Comparison of ENCODE assay signal across 14 mouse cellular contexts in genomic region chr7:19455819-19456495, GRCm38 (mm10). TPM values are rescaled to one million over a fixed set of nuclear protein-coding genes. Genes with fewer than 3 reads are reported as not detected.
A peak's percentile ranks its signal among the peaks of the same experiment; 100 is the strongest.
DNase-seq lines count a peak whose midpoint lies in the region; ATAC-seq and TF ChIP-seq lines count a peak whose summit lies in the region.
"Had no signal": no experiment of that assay in that cellular context is flagged by ENCODE, and none has a peak within 500 bp of the region (broad histone marks: within the 10 kb centered on the region; RNA-seq: fewer than 3 reads in every experiment).

No protein-coding gene starts in this region.

- H3K4me1 ChIP-seq in midbrain, embryonic 10.5 days: peaks cover 35% of the 10 kb centered on the region
- peaks cover 11% of the 10 kb centered on the region for H3K4me1 ChIP-seq in midbrain, embryonic 14.5 days (ENCODE audit: control insufficient read depth, insufficient read depth, low read length)
- H3K4me1 ChIP-seq in cortical plate, adult 2 months (ENCODE audit: control insufficient read depth, insufficient read depth, low read length): 0 out of 2 replicates have a peak, but pooled peaks cover 5% of the 10 kb centered on the region
- peaks cover 30% of the 10 kb centered on the region for H3K4me1 ChIP-seq in neural tube, embryonic 13.5 days (replicated peaks)

- no peak for ATAC-seq in midbrain, embryonic 14.5 days (ENCODE audit: low FRiP score, low TSS enrichment)
- ATAC-seq in neural tube, embryonic 13.5 days (ENCODE audit: low read depth): no peak

- H3K9me3 ChIP-seq in midbrain, embryonic 10.5 days (replicated peaks): peaks cover 10% of the 10 kb centered on the region; the same call in 1 of the 2 replicates
- no peaks in the 10 kb centered on the region for H3K9me3 ChIP-seq in midbrain, embryonic 14.5 days (ENCODE audit: control insufficient read depth, low read length)
- no peaks in the 10 kb centered on the region for H3K9me3 ChIP-seq in neural tube, embryonic 13.5 days

- WGBS in midbrain, embryonic 10.5 days: 69% methylated on average over 11 of the region's 11 CpGs
- 66% methylated on average over 11 of the region's 11 CpGs for WGBS in midbrain, embryonic 14.5 days
- 71% methylated on average over 11 of the region's 11 CpGs for WGBS in neural tube, embryonic 13.5 days

- TF ChIP-seq POLR2A in cortical plate, adult 2 months (IDR thresholded peaks at IDR 0.05; ENCODE audit: extremely low read depth, insufficient read depth, low read length): no peak

- no peak overlapping the region for H3K9ac ChIP-seq in midbrain, embryonic 14.5 days (replicated peaks; ENCODE audit: low read length)
- no peak overlapping the region for H3K9ac ChIP-seq in neural tube, embryonic 13.5 days
- H3K9ac ChIP-seq: lung, embryonic 14.5 days had no signal

- H3K27ac ChIP-seq in gastrocnemius, adult 2 months: no peak overlapping the region
- no peak overlapping the region for H3K27ac ChIP-seq in midbrain, embryonic 10.5 days (replicated peaks)
- H3K27ac ChIP-seq in midbrain, embryonic 14.5 days (replicated peaks; ENCODE audit: low read depth, low read length): no peak overlapping the region
- no peak overlapping the region for H3K27ac ChIP-seq in cortical plate, adult 2 months (ENCODE audit: insufficient read depth, low read length)
- H3K27ac ChIP-seq in neural tube, embryonic 13.5 days (replicated peaks): no peak overlapping the region
- H3K27ac ChIP-seq: kidney, postnatal 0 days had no signal

- TF ChIP-seq CTCF in gastrocnemius, adult 2 months (IDR thresholded peaks at IDR 0.05): no peak
- no peak for TF ChIP-seq CTCF in cortical plate, adult 2 months (IDR thresholded peaks at IDR 0.05; ENCODE audit: extremely low read depth, insufficient read depth, low read length)

- H3K4me3 ChIP-seq in gastrocnemius, adult 2 months: peak overlapping the region; percentile 15; the same call in 1 of the 2 replicates
- peak overlapping the region; percentile 98 for H3K4me3 ChIP-seq in midbrain, embryonic 10.5 days
- no peak overlapping the region for H3K4me3 ChIP-seq in midbrain, embryonic 14.5 days (replicated peaks; ENCODE audit: low read depth, low read length)
- peak overlapping the region; percentile 43; the same call in 1 of the 2 replicates for H3K4me3 ChIP-seq in cortical plate, adult 2 months (ENCODE audit: insufficient read depth, low read length)
- 0 out of 2 replicates have a peak overlapping the region, but pooled peaks have one; percentile 93 for H3K4me3 ChIP-seq in neural tube, embryonic 13.5 days

- no peak overlapping the region for H3K4me2 ChIP-seq in midbrain, embryonic 14.5 days (ENCODE audit: low read length)
- 0 out of 2 replicates have a peak overlapping the region, but pooled peaks have one; percentile 99 for H3K4me2 ChIP-seq in neural tube, embryonic 13.5 days

- no peak for DNase-seq in gastrocnemius, adult 2 months
- DNase-seq in gastrocnemius, adult 8-10 months (ENCODE audit: low spot score in 2 of 2): no peak
- no peak for DNase-seq in midbrain, embryonic 10.5 days (ENCODE audit: low spot score)
- no peak for DNase-seq in midbrain, embryonic 14.5 days
- no peak for DNase-seq in right cerebral cortex, adult 2 months (ENCODE audit: low spot score in 2 of 2)
- DNase-seq: embryo, embryonic 11 days; heart, postnatal 10 days; lung, embryonic 14.5 days; right cerebral cortex, postnatal 4 days; thymus, adult 2 months had no signal

- H3K27me3 ChIP-seq in midbrain, embryonic 10.5 days (ENCODE audit: low read depth, poor library complexity, severe bottlenecking): no peaks in the 10 kb centered on the region
- no peaks in the 10 kb centered on the region for H3K27me3 ChIP-seq in midbrain, embryonic 14.5 days (ENCODE audit: control insufficient read depth, insufficient read depth, low read length)
- no peaks in the 10 kb centered on the region for H3K27me3 ChIP-seq in neural tube, embryonic 13.5 days

- H3K36me3 ChIP-seq in midbrain, embryonic 10.5 days: peaks cover 54% of the 10 kb centered on the region
- peaks cover 22% of the 10 kb centered on the region for H3K36me3 ChIP-seq in midbrain, embryonic 14.5 days (ENCODE audit: control insufficient read depth, insufficient read depth, low read length)
- H3K36me3 ChIP-seq in neural tube, embryonic 13.5 days: peaks cover 32% of the 10 kb centered on the region

- intact Hi-C loops in gastrocnemius, adult 2 months (cut with DNase I): loop anchor here (5.0 kb wide), 2 partner anchors 49 to 116 kb away; no protein-coding TSS in a partner anchor

RNA-seq across cellular contexts. Expression of gene Mark4, which starts 2.7 kb away (rescaled TPM):
- 10 to 100 TPM; 17.1 to 17.9 TPM for total RNA-seq in gastrocnemius, adult 2 months (2021)
- total RNA-seq in gastrocnemius, adult 8-10 months (2022): 10 to 100 TPM; 18.0 to 20.0 (median 19.8) TPM
- polyA plus RNA-seq in midbrain, embryonic 10.5 days (2016; fragmentation: Nextera tagmentation; extraction: Ambion mirVana): 8.0 and 8.4 TPM in 2 replicates
- polyA plus RNA-seq in midbrain, embryonic 14.5 days (2014; fragmentation: Nextera tagmentation; extraction: Ambion mirVana): 18.8 and 20.3 TPM in 2 replicates
- 52.0 and 55.4 TPM in 2 replicates for polyA plus RNA-seq in cortical plate, adult 2 months (2012; rRNA removed)
- 14.9 and 16.1 TPM in 2 replicates for polyA plus RNA-seq in neural tube, embryonic 13.5 days (2015; fragmentation: Nextera tagmentation; extraction: Ambion mirVana)

RNA-seq across cellular contexts. Expression of gene Exoc3l2, which starts 7.2 kb away (rescaled TPM):
- total RNA-seq in gastrocnemius, adult 2 months (2021): under 1 TPM; 0.41 to 0.73 TPM
- under 1 TPM; 0.27 to 0.80 (median 0.35) TPM for total RNA-seq in gastrocnemius, adult 8-10 months (2022)
- 0.75 and 0.81 TPM in 2 replicates for polyA plus RNA-seq in midbrain, embryonic 10.5 days (2016; fragmentation: Nextera tagmentation; extraction: Ambion mirVana)
- polyA plus RNA-seq in midbrain, embryonic 14.5 days (2014; fragmentation: Nextera tagmentation; extraction: Ambion mirVana): 0.12 and 0.29 TPM in 2 replicates
- polyA plus RNA-seq in cortical plate, adult 2 months (2012; rRNA removed): 0.06 and 0.23 TPM in 2 replicates
- polyA plus RNA-seq in neural tube, embryonic 13.5 days (2015; fragmentation: Nextera tagmentation; extraction: Ambion mirVana): 0.32 and 0.52 TPM in 2 replicates

RNA-seq across cellular contexts. Expression of gene Ckm, which starts 51.4 kb away (rescaled TPM):
- over 10,000 TPM; 32,173 to 47,719 TPM for total RNA-seq in gastrocnemius, adult 2 months (2021)
- over 10,000 TPM; 38,224 to 44,934 (median 40,442) TPM for total RNA-seq in gastrocnemius, adult 8-10 months (2022)
- polyA plus RNA-seq in midbrain, embryonic 10.5 days (2016; fragmentation: Nextera tagmentation; extraction: Ambion mirVana): not detected in 2 replicates
- polyA plus RNA-seq in midbrain, embryonic 14.5 days (2014; fragmentation: Nextera tagmentation; extraction: Ambion mirVana): 0.35 TPM in 1 of 2 replicates, not detected in the other
- polyA plus RNA-seq in cortical plate, adult 2 months (2012; rRNA removed): 0.66 TPM in 1 of 2 replicates, not detected in the other
- 1.1 and 1.3 TPM in 2 replicates for polyA plus RNA-seq in neural tube, embryonic 13.5 days (2015; fragmentation: Nextera tagmentation; extraction: Ambion mirVana)
- total RNA-seq: left cerebral cortex, postnatal 25 days had no signal

RNA-seq across cellular contexts. Expression of gene Klc3, which starts 52.1 kb away (rescaled TPM):
- under 1 TPM; 0.18 to 0.39 TPM for total RNA-seq in gastrocnemius, adult 2 months (2021)
- under 1 TPM in 3 of 4 experiments, not detected in 1; 0.21 to 0.40 (median 0.24) TPM for total RNA-seq in gastrocnemius, adult 8-10 months (2022)
- polyA plus RNA-seq in midbrain, embryonic 10.5 days (2016; fragmentation: Nextera tagmentation; extraction: Ambion mirVana): 2.3 and 3.0 TPM in 2 replicates
- polyA plus RNA-seq in midbrain, embryonic 14.5 days (2014; fragmentation: Nextera tagmentation; extraction: Ambion mirVana): 0.36 and 0.59 TPM in 2 replicates
- polyA plus RNA-seq in cortical plate, adult 2 months (2012; rRNA removed): 2.9 and 3.0 TPM in 2 replicates
- 4.0 and 5.3 TPM in 2 replicates for polyA plus RNA-seq in neural tube, embryonic 13.5 days (2015; fragmentation: Nextera tagmentation; extraction: Ambion mirVana)

RNA-seq across cellular contexts. Expression of gene Bloc1s3, which starts 52.2 kb away (rescaled TPM):
- 1 to 10 TPM; 1.7 to 2.1 TPM for total RNA-seq in gastrocnemius, adult 2 months (2021)
- total RNA-seq in gastrocnemius, adult 8-10 months (2022): 1 to 10 TPM; 2.1 to 2.7 (median 2.3) TPM
- 2.3 and 2.4 TPM in 2 replicates for polyA plus RNA-seq in midbrain, embryonic 10.5 days (2016; fragmentation: Nextera tagmentation; extraction: Ambion mirVana)
- polyA plus RNA-seq in midbrain, embryonic 14.5 days (2014; fragmentation: Nextera tagmentation; extraction: Ambion mirVana): 2.5 and 6.1 TPM in 2 replicates
- polyA plus RNA-seq in cortical plate, adult 2 months (2012; rRNA removed): 7.6 and 7.9 TPM in 2 replicates
- polyA plus RNA-seq in neural tube, embryonic 13.5 days (2015; fragmentation: Nextera tagmentation; extraction: Ambion mirVana): 3.5 and 3.6 TPM in 2 replicates
